Mouse (Mus musculus): Measurements from ENCODE around the gene Ntm. TPM values are rescaled to one million over a fixed set of nuclear protein-coding genes. Genes with fewer than 3 reads are reported as not detected.

The Ntm gene
- total and polyA plus RNA-seq, 3 experiments = not detected

DNA sequence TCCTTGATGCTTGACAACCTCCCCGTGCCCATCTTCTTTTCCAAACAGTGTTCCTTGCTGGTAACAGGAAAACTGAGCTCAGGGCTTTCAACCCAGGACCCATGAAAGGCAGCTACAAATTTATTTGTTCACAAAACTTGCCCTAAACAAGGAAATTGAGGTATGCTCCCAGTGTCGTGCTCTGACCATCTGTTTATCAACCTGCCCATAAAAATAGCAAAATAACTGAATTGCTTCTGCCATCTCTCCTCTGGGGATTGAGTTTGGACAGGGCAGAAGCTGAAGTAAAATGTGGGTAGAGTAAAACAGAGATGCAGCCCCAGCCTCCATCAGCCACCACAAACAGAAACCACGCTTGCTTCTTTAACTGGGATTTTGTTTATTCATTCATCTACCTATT lies 594.6 kb downstream of the Ntm start:
- no peak overlapping the region for H3K27ac ChIP-seq (ENCODE audit: control insufficient read depth, low read depth, low read length)
- H3K9ac ChIP-seq (ENCODE audit: control insufficient read depth, low read depth, low read length, poor library complexity, severe bottlenecking) = no peak overlapping the region
- no peaks in the 10 kb centered on the region for H3K36me3 ChIP-seq (ENCODE audit: control insufficient read depth in 1 of 2, insufficient read depth in 2 of 2, low read length in 2 of 2)
- TF ChIP-seq CHD2 (IDR thresholded peaks at IDR 0.05; ENCODE audit: low read length) (no peak), KAT2A (conservative IDR thresholded peaks at IDR 0.05; ENCODE audit: low read depth, low read length) (no peak), ZNF384 (IDR thresholded peaks at IDR 0.05; ENCODE audit: low read depth, low read length) (no peak), MAFK (IDR thresholded peaks at IDR 0.05; ENCODE audit: borderline replicate concordance, low read depth, low read length) (no peak), NRF1 (IDR thresholded peaks at IDR 0.05; ENCODE audit: insufficient read depth, low read depth, low read length, poor library complexity, severe bottlenecking) (no peak)
- no peaks in the 10 kb centered on the region for H3K79me2 ChIP-seq (ENCODE audit: control insufficient read depth, insufficient read depth, low read length, poor library complexity)
- H3K4me1 ChIP-seq (ENCODE audit: control insufficient read depth in 1 of 2, insufficient read depth in 2 of 2, low read length in 2 of 2) = no peaks in the 10 kb centered on the region
- H3K9me3 ChIP-seq (replicated peaks; ENCODE audit: insufficient read depth, low read length) = no peaks in the 10 kb centered on the region
- no peak for DNase-seq (ENCODE audit: low read depth, low spot score)
- no peak overlapping the region for H3K4me3 ChIP-seq (ENCODE audit: control insufficient read depth in 1 of 2, insufficient read depth in 1 of 2, low read depth in 2 of 2, low read length in 2 of 2)
- H3K27me3 ChIP-seq (ENCODE audit: control insufficient read depth in 1 of 2, insufficient read depth in 2 of 2, low read length in 2 of 2) = no peaks in the 10 kb centered on the region

DNA sequence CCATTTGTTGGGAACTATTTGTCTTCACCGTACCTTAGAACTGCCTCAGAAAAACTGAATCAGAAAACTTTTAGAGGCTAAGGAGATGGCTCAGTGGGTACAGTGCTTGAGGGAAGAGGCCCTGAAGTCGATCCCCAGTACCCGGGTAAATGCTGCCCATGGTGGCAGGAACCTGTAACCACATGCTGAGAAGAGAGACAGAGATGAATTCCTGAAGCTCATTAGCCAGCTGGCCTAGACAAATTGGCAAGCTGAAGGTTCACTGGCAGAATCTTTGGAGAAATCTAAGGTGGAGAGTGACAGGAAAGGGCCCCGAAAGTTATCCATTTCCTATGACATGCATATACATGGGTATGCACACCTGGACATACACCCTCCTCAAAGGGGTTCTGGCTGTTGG lies 605.1 kb downstream of the Ntm start:
- Histone ChIP-seq H3K4me1 (ENCODE audit: control insufficient read depth in 1 of 2, insufficient read depth in 2 of 2, low read length in 2 of 2) (no peaks in the 10 kb centered on the region), H3K27ac (ENCODE audit: control insufficient read depth, low read depth, low read length) (no peak overlapping the region), H3K27me3 (ENCODE audit: control insufficient read depth in 1 of 2, insufficient read depth in 2 of 2, low read length in 2 of 2) (no peaks in the 10 kb centered on the region), H3K4me3 (ENCODE audit: control insufficient read depth in 1 of 2, insufficient read depth in 1 of 2, low read depth in 2 of 2, low read length in 2 of 2) (no peak overlapping the region), H3K9me3 (replicated peaks; ENCODE audit: insufficient read depth, low read length) (no peaks in the 10 kb centered on the region), H3K36me3 (ENCODE audit: control insufficient read depth in 1 of 2, insufficient read depth in 2 of 2, low read length in 2 of 2) (no peaks in the 10 kb centered on the region), H3K9ac (ENCODE audit: control insufficient read depth, low read depth, low read length, poor library complexity, severe bottlenecking) (no peak overlapping the region), H3K79me2 (ENCODE audit: control insufficient read depth, insufficient read depth, low read length, poor library complexity) (no peaks in the 10 kb centered on the region)
- DNase-seq (ENCODE audit: low read depth, low spot score) = no peak
- TF ChIP-seq MEF2A (IDR thresholded peaks at IDR 0.05; ENCODE audit: extremely low read depth, insufficient replicate concordance, low read depth, low read length, poor library complexity, severe bottlenecking) (no peak), RCOR1 (IDR thresholded peaks at IDR 0.05; ENCODE audit: low read depth, low read length) (no peak), RAD21 (IDR thresholded peaks at IDR 0.05; ENCODE audit: low read depth, low read length) (no peak), GABPA (IDR thresholded peaks at IDR 0.05; ENCODE audit: low read depth, low read length) (no peak), ELF1 (IDR thresholded peaks at IDR 0.05; ENCODE audit: low read depth, low read length) (no peak), USF1 (IDR thresholded peaks at IDR 0.05; ENCODE audit: low read depth, low read length) (no peak), EP300 (IDR thresholded peaks at IDR 0.05; ENCODE audit: low read depth in 1 of 2, low read length in 2 of 2) (no peak), JUND (IDR thresholded peaks at IDR 0.05; ENCODE audit: low read depth, low read length) (no peak), MXI1 (IDR thresholded peaks at IDR 0.05; ENCODE audit: low read depth, low read length) (no peak), SMC3 (IDR thresholded peaks at IDR 0.05; ENCODE audit: low read depth, low read length) (no peak), MAZ (IDR thresholded peaks at IDR 0.05; ENCODE audit: low read depth, low read length) (no peak), POLR2AphosphoS2 (IDR thresholded peaks at IDR 0.05; ENCODE audit: low read length) (no peak)

All from MEL (cell line).